Mouse (Mus musculus) 3T3-L1 (cell line): Measurements from ENCODE around the gene Olfr832.
"Not testable (repeated sequence)": the region's sequence is repeated elsewhere in the genome, so short reads cannot be mapped to it uniquely, and the experiment has no call there.

Experiments
- DNase-seq: peaks from one replicate; pipeline ENCODE4 v3.0.0-alpha.2; 2015; ENCODE audit warnings: low read depth, low spot score

Gene Olfr832

GRCm38 (mm10) chr9:18936822-18937221 is at the start of gene Olfr832:
Gene Olfr832 (plus strand): TSS chr9:18937122.
- DNase-seq: not testable (repeated sequence)

- DNase-seq: not testable (repeated sequence)
These were observed 29.2 kb upstream of the Olfr832 start for GRCm38 (mm10) chr9:18907699-18908098.

- not testable (repeated sequence) for DNase-seq
These were observed 9.0 kb upstream of the Olfr832 start for GRCm38 (mm10) chr9:18927921-18928320.

- no peak for DNase-seq
These were observed 25.1 kb downstream of the Olfr832 start for GRCm38 (mm10) chr9:18962021-18962420.

- no peak for DNase-seq
These were observed 50.8 kb downstream of the Olfr832 start, which contains the start of gene Olfr834 for GRCm38 (mm10) chr9:18987690-18988089. Gene Olfr834 (plus strand): TSS chr9:18987990.
